Mouse (Mus musculus) forebrain, embryonic 16.5 days (tissue): ENCODE measurements around the gene Kcp. TPM values are rescaled to one million over a fixed set of nuclear protein-coding genes. Genes with fewer than 3 reads are reported as not detected.

ENCODE experiments used
- ATAC-seq: fragments of 200-750 bp; cut with Nextera tagmentation; 2 replicates; pipeline ENCODE4 v1.8.0; 2017; ENCODE audit warnings: mild to moderate bottlenecking, moderate library complexity
- H3K27ac ChIP-seq: fragments of 300-500 bp; sonication (generic); 2 replicates; pipeline ENCODE4 v1.5.1; 2014; ENCODE audit warnings: low read length, control low read depth
- H3K27me3 ChIP-seq: fragments of 300-500 bp; sonication (generic); replicated peaks from 2 replicates; pipeline ENCODE4 v1.6.1; 2014; ENCODE audit warnings: low read length; ENCODE audit not compliant: control insufficient read depth, insufficient read depth
- H3K36me3 ChIP-seq: fragments of 300-500 bp; sonication (generic); 2 replicates; pipeline ENCODE4 v1.6.1; 2014; ENCODE audit not compliant: control insufficient read depth, insufficient read depth
- H3K4me1 ChIP-seq: fragments of 300-500 bp; sonication (generic); replicated peaks from 2 replicates; pipeline ENCODE4 v1.6.1; 2014; ENCODE audit warnings: low read length; ENCODE audit not compliant: control insufficient read depth, insufficient read depth
- H3K4me2 ChIP-seq: fragments of 300-500 bp; sonication (generic); 2 replicates; pipeline ENCODE4 v1.6.1; 2014; ENCODE audit warnings: mild to moderate bottlenecking, low read length, control low read depth
- H3K4me3 ChIP-seq: fragments of 300-500 bp; sonication (generic); replicated peaks from 2 replicates; pipeline ENCODE4 v1.5.1; 2014; ENCODE audit warnings: mild to moderate bottlenecking, low read length, control low read depth
- H3K9ac ChIP-seq: fragments of 300-500 bp; sonication (generic); replicated peaks from 2 replicates; pipeline ENCODE4 v1.6.1; 2014; ENCODE audit warnings: low read depth, low read length, control low read depth
- H3K9me3 ChIP-seq: fragments of 300-500 bp; sonication (generic); 2 replicates; pipeline ENCODE4 v1.6.1; 2016; ENCODE audit warnings: low read length; ENCODE audit not compliant: control insufficient read depth
- whole genome bisulfite sequencing: fragments of 180-500 bp; shearing (Covaris S2); extraction: QIAGEN DNeasy Blood & Tissue Kit; methylation state at CpG from one replicate; pipeline ENCODE4 v1.1.7; 2014; 5-methylcytosine and 5-hydroxymethylcytosine counted together
- polyA plus RNA-seq: library from polyadenylated mRNA; unstranded; fragments of >200 nt; fragmentation: Nextera tagmentation; extraction: Ambion mirVana; gene quantifications from 2 replicates; pipeline ENCODE4 v1.2.1, GENCODE M21; 2015

Gene Kcp
- polyA plus RNA-seq, 1 experiment from 2014 or later: 17.1 TPM

- H3K4me1 ChIP-seq: peaks cover 2% of the 10 kb centered on the region
- H3K27me3 ChIP-seq: no peaks in the 10 kb centered on the region
- no peak overlapping the region for H3K27ac ChIP-seq
- H3K9me3 ChIP-seq: no peaks in the 10 kb centered on the region
- ATAC-seq: no peak
- H3K4me2 ChIP-seq: no peak overlapping the region
- no peaks in the 10 kb centered on the region for H3K36me3 ChIP-seq
- 80% methylated on average over 6 of the region's 6 CpGs for WGBS
- no peak overlapping the region for H3K4me3 ChIP-seq
- no peak overlapping the region for H3K9ac ChIP-seq
Measured at GRCm38 (mm10) chr6:29426331-29426730, 81.4 kb downstream of the Kcp start.

- no peak for ATAC-seq
- H3K4me3 ChIP-seq: no peak overlapping the region
- no peaks in the 10 kb centered on the region for H3K4me1 ChIP-seq
- H3K4me2 ChIP-seq: no peak overlapping the region
- no peak overlapping the region for H3K9ac ChIP-seq
- H3K9me3 ChIP-seq: no peaks in the 10 kb centered on the region
- H3K27me3 ChIP-seq: no peaks in the 10 kb centered on the region
- no peak overlapping the region for H3K27ac ChIP-seq
- WGBS: 78% methylated on average over 8 of the region's 8 CpGs
- no peaks in the 10 kb centered on the region for H3K36me3 ChIP-seq
Measured at GRCm38 (mm10) chr6:29425118-29425517, 82.6 kb downstream of the Kcp start.

Other genes with a start within 250 kb of the Kcp start
- 47.5 and 48.4 TPM in 2 replicates for gene Hilpda, start 235.5 kb downstream of the Kcp start, polyA plus RNA-seq
- gene Fam71f2, start 228.4 kb downstream of the Kcp start, polyA plus RNA-seq: 0.51 and 1.1 TPM in 2 replicates
- gene Fam71f1, start 188.8 kb downstream of the Kcp start, polyA plus RNA-seq: not detected in 2 replicates
- 170 and 206 TPM in 2 replicates for gene Calu, start 159.9 kb downstream of the Kcp start, polyA plus RNA-seq
- gene Opn1sw, start 119.5 kb downstream of the Kcp start, polyA plus RNA-seq: 0.25 and 0.41 TPM in 2 replicates
- gene Ccdc136, start 111.6 kb downstream of the Kcp start, polyA plus RNA-seq: 37.7 and 45.5 TPM in 2 replicates
- 2.0 and 2.7 TPM in 2 replicates for gene Flnc, start 74.7 kb downstream of the Kcp start, polyA plus RNA-seq
- 295 and 324 TPM in 2 replicates for gene Atp6v1f, start 40.2 kb downstream of the Kcp start, polyA plus RNA-seq
- not detected in 2 replicates for gene Atp6v1fnb, start 36.5 kb downstream of the Kcp start, polyA plus RNA-seq
- gene Irf5, start 18.7 kb upstream of the Kcp start, polyA plus RNA-seq: 1.5 and 2.2 TPM in 2 replicates
- gene Tnpo3, start 101.9 kb upstream of the Kcp start, polyA plus RNA-seq: 116 and 128 TPM in 2 replicates
- gene Tspan33, start 186.3 kb upstream of the Kcp start, polyA plus RNA-seq: 4.7 and 6.1 TPM in 2 replicates
- gene Smo, start 227.6 kb upstream of the Kcp start, polyA plus RNA-seq: 11.5 and 11.7 TPM in 2 replicates